Comparison of ENCODE assay signal across 11 mouse cellular contexts in the genomic region with DNA sequence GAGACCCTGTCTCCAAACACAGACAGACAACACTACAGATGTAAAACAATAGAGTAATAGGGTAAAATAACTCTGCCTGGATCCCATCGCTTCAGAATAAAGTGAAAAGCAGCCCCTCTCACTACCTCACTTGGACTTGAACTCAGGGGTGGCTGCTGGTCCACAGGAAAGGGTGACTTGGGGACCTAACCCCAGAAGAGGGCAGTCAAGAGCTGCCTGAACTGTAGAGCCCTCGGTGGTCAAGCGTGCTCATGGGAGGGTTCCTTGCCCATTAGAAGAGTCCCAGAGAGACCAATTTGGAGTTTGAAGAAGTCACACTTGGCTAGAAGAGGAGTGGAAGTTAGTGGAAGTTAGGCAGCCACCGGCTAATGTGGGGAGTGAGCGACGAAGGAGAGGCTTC. TPM values are rescaled to one million over a fixed set of nuclear protein-coding genes. Genes with fewer than 3 reads are reported as not detected.
DNase-seq lines count a peak whose midpoint lies in the region; ATAC-seq and TF ChIP-seq lines count a peak whose summit lies in the region.
"Had no signal": no experiment of that assay in that cellular context is flagged by ENCODE, and none has a peak within 500 bp of the region (broad histone marks: within the 10 kb centered on the region; RNA-seq: fewer than 3 reads in every experiment).

No protein-coding gene starts in this region.

- no peak overlapping the region for H3K27ac ChIP-seq in hindbrain, embryonic 11.5 days (ENCODE audit: low read depth, low read length)
- H3K27ac ChIP-seq in hindbrain, embryonic 12.5 days = no peak overlapping the region
- H3K27ac ChIP-seq in spleen, adult 2 months (ENCODE audit: insufficient read depth, low read length) = no peak overlapping the region
- H3K27ac ChIP-seq in midbrain, embryonic 14.5 days (replicated peaks; ENCODE audit: low read depth, low read length) = no peak overlapping the region
- H3K27ac ChIP-seq: heart, embryonic 15.5 days had no signal

- peak; percentile 32; the same call in 1 of the 2 replicates for TF ChIP-seq CTCF in spleen, adult 2 months (IDR thresholded peaks at IDR 0.05; ENCODE audit: extremely low read depth, insufficient read depth, insufficient read length, insufficient replicate concordance)

- no peak for ATAC-seq in hindbrain, embryonic 11.5 days (ENCODE audit: low FRiP score)
- no peak for ATAC-seq in hindbrain, embryonic 12.5 days (ENCODE audit: low FRiP score)
- ATAC-seq in midbrain, embryonic 14.5 days (ENCODE audit: low FRiP score, low TSS enrichment) = no peak
- ATAC-seq: activated CD4-positive, CD25-positive, alpha-beta regulatory T cell, adult 4 months had no signal

- no peaks in the 10 kb centered on the region for H3K4me1 ChIP-seq in hindbrain, embryonic 11.5 days (replicated peaks; ENCODE audit: control insufficient read depth, insufficient read depth, low read length)
- H3K4me1 ChIP-seq in hindbrain, embryonic 12.5 days = no peaks in the 10 kb centered on the region
- H3K4me1 ChIP-seq in spleen, adult 2 months (ENCODE audit: control insufficient read depth, insufficient read depth, insufficient read length) = no peaks in the 10 kb centered on the region
- H3K4me1 ChIP-seq in midbrain, embryonic 14.5 days (ENCODE audit: control insufficient read depth, insufficient read depth, low read length) = no peaks in the 10 kb centered on the region
- H3K4me1 ChIP-seq: heart, embryonic 15.5 days had no signal

- H3K9me3 ChIP-seq in hindbrain, embryonic 11.5 days (ENCODE audit: control insufficient read depth, low read length) = no peaks in the 10 kb centered on the region
- no peaks in the 10 kb centered on the region for H3K9me3 ChIP-seq in hindbrain, embryonic 12.5 days (replicated peaks)
- no peaks in the 10 kb centered on the region for H3K9me3 ChIP-seq in midbrain, embryonic 14.5 days (ENCODE audit: control insufficient read depth, low read length)
- H3K9me3 ChIP-seq: heart, embryonic 15.5 days; megakaryocyte, embryonic 14.5 days had no signal

- no peak overlapping the region for H3K4me2 ChIP-seq in hindbrain, embryonic 11.5 days (replicated peaks; ENCODE audit: low read depth, low read length)
- no peak overlapping the region for H3K4me2 ChIP-seq in hindbrain, embryonic 12.5 days (replicated peaks)
- H3K4me2 ChIP-seq in midbrain, embryonic 14.5 days (ENCODE audit: low read length) = no peak overlapping the region
- H3K4me2 ChIP-seq: heart, embryonic 15.5 days had no signal

- H3K4me3 ChIP-seq in hindbrain, embryonic 11.5 days (ENCODE audit: low read depth, low read length) = no peak overlapping the region
- no peak overlapping the region for H3K4me3 ChIP-seq in hindbrain, embryonic 12.5 days
- no peak overlapping the region for H3K4me3 ChIP-seq in spleen, adult 2 months (ENCODE audit: extremely low read depth, insufficient read depth, insufficient read length)
- no peak overlapping the region for H3K4me3 ChIP-seq in midbrain, embryonic 14.5 days (replicated peaks; ENCODE audit: low read depth, low read length)
- H3K4me3 ChIP-seq: heart, embryonic 15.5 days; megakaryocyte, embryonic 14.5 days had no signal

- DNase-seq in hindbrain, embryonic 11.5 days (ENCODE audit: low spot score) = peak; percentile 24
- DNase-seq in spleen, adult 2 months (ENCODE audit: low read depth in 1 of 2, low spot score in 2 of 2) = peak in 1 of 2 experiments; percentile 8
- DNase-seq in spleen, adult 12 weeks (ENCODE audit: low spot score) = no peak
- DNase-seq in embryo, embryonic 10.5 days (ENCODE audit: low spot score) = peak; percentile 37
- peak; percentile 31 for DNase-seq in yolk sac, embryonic 10.5 days (ENCODE audit: low spot score)
- DNase-seq in urinary bladder, adult 18-20 months (ENCODE audit: low spot score in 2 of 2) = no peak
- no peak for DNase-seq in midbrain, embryonic 14.5 days

- WGBS in hindbrain, embryonic 11.5 days = 60% methylated on average over 6 of the region's 6 CpGs
- 67% methylated on average over 6 of the region's 6 CpGs for WGBS in hindbrain, embryonic 12.5 days
- 71% methylated on average over 6 of the region's 6 CpGs for WGBS in spleen, adult 2 months
- WGBS in midbrain, embryonic 14.5 days = 71% methylated on average over 6 of the region's 6 CpGs

- H3K9ac ChIP-seq in hindbrain, embryonic 11.5 days (ENCODE audit: low read depth, low read length) = no peak overlapping the region
- H3K9ac ChIP-seq in hindbrain, embryonic 12.5 days = no peak overlapping the region
- H3K9ac ChIP-seq in midbrain, embryonic 14.5 days (replicated peaks; ENCODE audit: low read length) = no peak overlapping the region
- H3K9ac ChIP-seq: heart, embryonic 15.5 days had no signal

- no peak for TF ChIP-seq POLR2A in spleen, adult 2 months (IDR thresholded peaks at IDR 0.05; ENCODE audit: low read depth, low read length)

- H3K36me3 ChIP-seq in hindbrain, embryonic 11.5 days (ENCODE audit: control insufficient read depth, insufficient read depth, low read length) = no peaks in the 10 kb centered on the region
- no peaks in the 10 kb centered on the region for H3K36me3 ChIP-seq in hindbrain, embryonic 12.5 days
- no peaks in the 10 kb centered on the region for H3K36me3 ChIP-seq in spleen, adult 2 months (ENCODE audit: control insufficient read depth, insufficient read depth, low read length)
- H3K36me3 ChIP-seq in midbrain, embryonic 14.5 days (ENCODE audit: control insufficient read depth, insufficient read depth, low read length) = no peaks in the 10 kb centered on the region
- H3K36me3 ChIP-seq: heart, embryonic 15.5 days had no signal

- no peaks in the 10 kb centered on the region for H3K27me3 ChIP-seq in hindbrain, embryonic 11.5 days (ENCODE audit: control insufficient read depth, insufficient read depth, low read length)
- no peaks in the 10 kb centered on the region for H3K27me3 ChIP-seq in hindbrain, embryonic 12.5 days
- H3K27me3 ChIP-seq in spleen, adult 2 months (ENCODE audit: control insufficient read depth, insufficient read depth, low read length) = no peaks in the 10 kb centered on the region
- no peaks in the 10 kb centered on the region for H3K27me3 ChIP-seq in midbrain, embryonic 14.5 days (ENCODE audit: control insufficient read depth, insufficient read depth, low read length)
- H3K27me3 ChIP-seq: heart, embryonic 15.5 days; megakaryocyte, embryonic 14.5 days had no signal

RNA-seq across cellular contexts. Expression of a gene that starts 15.6 kb away (rescaled TPM):
- polyA plus RNA-seq in hindbrain, embryonic 11.5 days (2014; fragmentation: Nextera tagmentation; extraction: Ambion mirVana) = not detected in 2 replicates
- not detected in 2 replicates for polyA plus RNA-seq in hindbrain, embryonic 12.5 days (2016; fragmentation: Nextera tagmentation; extraction: Ambion mirVana)
- polyA plus RNA-seq in spleen, adult 2 months (2012; rRNA removed) = not detected in 2 replicates
- polyA plus RNA-seq in midbrain, embryonic 14.5 days (2014; fragmentation: Nextera tagmentation; extraction: Ambion mirVana) = not detected in 2 replicates
- polyA plus RNA-seq: activated CD4-positive, CD25-positive, alpha-beta regulatory T cell, adult 4 months; heart, embryonic 15.5 days had no signal

RNA-seq across cellular contexts. Expression of a gene that starts 44.2 kb away (rescaled TPM):
- polyA plus RNA-seq in hindbrain, embryonic 11.5 days (2014; fragmentation: Nextera tagmentation; extraction: Ambion mirVana) = 129 and 149 TPM in 2 replicates
- polyA plus RNA-seq in hindbrain, embryonic 12.5 days (2016; fragmentation: Nextera tagmentation; extraction: Ambion mirVana) = 122 and 128 TPM in 2 replicates
- 0.88 and 1.7 TPM in 2 replicates for polyA plus RNA-seq in spleen, adult 2 months (2012; rRNA removed)
- 85.2 and 127 TPM in 2 replicates for polyA plus RNA-seq in midbrain, embryonic 14.5 days (2014; fragmentation: Nextera tagmentation; extraction: Ambion mirVana)

RNA-seq across cellular contexts. Expression of a gene that starts 58.5 kb away (rescaled TPM):
- polyA plus RNA-seq in hindbrain, embryonic 11.5 days (2014; fragmentation: Nextera tagmentation; extraction: Ambion mirVana) = not detected in 2 replicates
- not detected in 2 replicates for polyA plus RNA-seq in hindbrain, embryonic 12.5 days (2016; fragmentation: Nextera tagmentation; extraction: Ambion mirVana)
- not detected in 2 replicates for polyA plus RNA-seq in spleen, adult 2 months (2012; rRNA removed)
- not detected in 2 replicates for polyA plus RNA-seq in midbrain, embryonic 14.5 days (2014; fragmentation: Nextera tagmentation; extraction: Ambion mirVana)
- polyA plus RNA-seq: activated CD4-positive, CD25-positive, alpha-beta regulatory T cell, adult 4 months; heart, embryonic 15.5 days had no signal

Comparison
In these comparisons a context has a peak if more than half of its experiments do, and no peak if none do; other contexts are left out.
1. DNase-seq: peak in hindbrain, embryonic 11.5 days (single experiment), embryo, embryonic 10.5 days (single experiment) and yolk sac, embryonic 10.5 days (single experiment); none in spleen, adult 12 weeks (single experiment), urinary bladder, adult 18-20 months (0 of 2) and midbrain, embryonic 14.5 days (single experiment).
2. RNA of a gene that starts 44.2 kb away (polyA plus RNA-seq): 129 to 149 TPM in hindbrain, embryonic 11.5 days, 85.2 to 127 TPM in midbrain, embryonic 14.5 days and 122 to 128 TPM in hindbrain, embryonic 12.5 days; 0.88 to 1.7 TPM in spleen, adult 2 months; every median in the first group is over 10 times any median in the second.